Mouse (Mus musculus) heart, adult 8-10 months (tissue): Measurements from ENCODE around the gene Rai14. TPM values are rescaled to one million over a fixed set of nuclear protein-coding genes. Genes with fewer than 3 reads are reported as not detected.

Source experiments
- DNase-seq: peaks from one replicate; pipeline ENCODE4 v3.0.0; 2022; ENCODE audit warnings: low spot score
- total RNA-seq, 4 experiments: library from RNA; stranded (reverse); gene quantifications; 2 replicates each; pipeline ENCODE4 v1.2.4; 2022

The Rai14 gene
- total RNA-seq, 4 experiments from 2014 or later: 3.3 to 4.1 (median 3.6) TPM

GRCm38 (mm10) chr15:10618276-10618675 is 96.1 kb downstream of the Rai14 start:
- DNase-seq: no peak

- DNase-seq: no peak
Observed at GRCm38 (mm10) chr15:10616001-10616400, 98.4 kb downstream of the Rai14 start.

- DNase-seq: no peak
Observed at GRCm38 (mm10) chr15:10611040-10611439, 103.4 kb downstream of the Rai14 start.

GRCm38 (mm10) chr15:10609107-10609506 is 105.3 kb downstream of the Rai14 start:
- no peak for DNase-seq

- DNase-seq: no peak
Observed at GRCm38 (mm10) chr15:10608508-10609098, 105.8 kb downstream of the Rai14 start.

- peak; percentile 27 for DNase-seq
Observed at GRCm38 (mm10) chr15:10599413-10599812, 115.0 kb downstream of the Rai14 start.

GRCm38 (mm10) chr15:10598259-10599225 is 115.9 kb downstream of the Rai14 start:
- peak; percentile 26 for DNase-seq

- DNase-seq: no peak
Observed at GRCm38 (mm10) chr15:10596871-10597270, 117.6 kb downstream of the Rai14 start.

DNA sequence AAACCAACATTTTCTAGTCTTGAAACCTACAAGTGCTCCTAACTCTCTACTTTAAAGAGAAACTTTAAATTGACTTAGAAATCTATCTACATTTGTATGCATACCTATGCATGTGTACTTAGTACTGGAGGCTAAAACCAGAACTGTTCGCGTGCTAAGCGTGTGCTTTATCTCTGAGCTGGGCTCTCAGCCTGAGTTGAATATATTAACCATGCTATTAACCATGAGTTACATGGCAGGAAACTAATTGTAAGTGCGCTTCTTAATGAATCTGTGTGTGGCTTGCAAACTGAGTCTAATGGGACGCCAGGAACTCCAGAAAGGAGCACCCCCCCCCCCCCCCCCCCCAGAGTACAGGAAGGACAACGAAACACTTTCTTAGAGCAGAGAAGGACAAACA is 119.0 kb downstream of the Rai14 start:
- DNase-seq: no peak

- no peak for DNase-seq
Observed at GRCm38 (mm10) chr15:10594910-10595309, 119.5 kb downstream of the Rai14 start.

DNA sequence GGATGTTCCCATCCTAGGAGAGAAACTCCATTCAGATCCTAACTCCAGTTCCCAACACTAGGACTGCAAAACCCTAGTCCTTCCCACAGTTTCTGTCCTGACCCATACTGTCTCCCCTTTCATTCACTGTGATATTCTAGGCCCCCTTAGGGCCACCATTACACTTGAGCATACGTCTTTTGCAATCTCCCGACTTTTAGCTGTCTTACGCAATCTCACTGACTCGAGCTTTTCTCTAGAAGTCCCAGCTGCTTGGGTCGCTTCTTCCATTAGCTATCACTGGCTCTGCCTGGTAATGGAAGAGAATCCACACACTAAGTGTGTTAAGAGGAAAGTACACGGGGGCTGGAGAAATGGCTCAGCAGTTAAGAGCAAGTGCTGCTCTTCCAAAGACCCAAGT is 121.3 kb downstream of the Rai14 start:
- DNase-seq: no peak

DNA sequence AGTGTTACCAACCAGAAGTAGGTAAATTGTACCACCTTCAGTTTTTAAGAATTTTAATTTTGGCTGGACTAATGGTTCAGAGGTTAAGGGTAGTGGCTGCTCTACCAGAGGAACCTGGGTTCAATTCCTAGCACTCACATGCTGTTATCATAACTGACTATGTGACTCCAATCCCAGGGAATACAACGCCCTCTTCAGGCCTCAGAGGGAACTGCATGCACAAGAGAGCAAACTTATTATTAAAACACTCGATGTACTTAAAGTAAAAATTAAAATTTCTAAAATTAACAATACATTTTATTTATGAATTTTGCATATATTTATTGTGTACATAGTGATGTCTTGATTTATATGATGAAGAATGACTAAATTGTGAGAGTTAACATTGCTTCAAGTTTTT is 127.9 kb downstream of the Rai14 start:
- DNase-seq: no peak

DNA sequence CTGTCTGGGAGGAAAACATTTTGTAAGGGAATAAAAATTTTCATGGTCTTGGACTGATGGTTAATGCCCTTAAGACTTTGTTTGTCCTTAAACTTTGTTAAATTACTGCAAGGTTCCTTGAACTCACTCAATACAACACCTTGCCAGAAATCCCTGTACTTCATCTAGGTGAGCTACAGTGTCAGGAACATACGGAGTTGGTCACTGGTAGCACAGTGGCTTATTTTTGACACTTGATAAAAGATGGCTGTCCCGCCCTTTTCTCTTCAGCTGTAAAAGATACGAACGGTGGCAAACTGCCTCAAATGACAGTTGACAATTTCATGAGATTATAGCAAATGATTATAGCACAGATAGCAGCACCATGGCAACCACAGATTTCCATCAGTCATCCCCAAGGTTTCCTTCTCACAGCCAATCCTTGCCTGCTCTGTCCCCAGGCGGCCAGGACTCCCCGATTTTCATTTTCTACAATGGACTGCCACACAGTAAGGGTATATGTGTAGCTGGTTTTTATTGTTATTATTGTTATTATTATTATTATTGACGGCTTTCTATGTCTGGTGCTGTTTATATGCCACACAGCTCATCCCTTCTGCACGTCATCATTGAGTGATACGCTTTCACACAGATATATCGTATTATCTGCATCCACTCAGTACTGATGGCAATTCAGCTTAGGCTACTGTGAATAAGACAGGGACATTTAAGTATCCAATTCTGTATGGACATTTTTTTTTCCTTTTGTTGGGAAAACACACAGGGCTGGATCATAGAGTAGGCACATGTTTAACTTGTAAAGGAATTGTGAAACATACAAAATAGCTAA is 129.9 kb downstream of the Rai14 start:
- DNase-seq: no peak

DNA sequence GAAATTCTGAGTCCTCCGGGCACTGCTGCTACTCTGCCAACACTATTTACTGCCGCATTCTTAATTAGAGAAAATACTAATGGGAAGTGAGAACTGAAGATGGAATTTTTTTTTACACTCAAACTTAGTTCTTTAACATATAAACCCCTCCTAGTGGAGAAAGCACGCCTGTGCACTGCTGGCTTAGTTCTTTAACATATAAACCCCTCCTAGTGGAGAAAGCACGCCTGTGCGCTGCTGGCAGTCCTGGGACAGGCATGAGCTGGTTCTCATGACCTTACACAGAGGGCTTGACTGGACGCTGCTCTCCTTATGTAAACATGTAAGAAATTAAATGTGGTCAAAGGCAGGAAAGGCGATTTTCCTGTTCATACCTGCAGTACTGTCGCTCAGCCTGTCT is 131.0 kb downstream of the Rai14 start:
- peak; percentile 31 for DNase-seq

GRCm38 (mm10) chr15:10579159-10579558 is 135.3 kb downstream of the Rai14 start:
- no peak for DNase-seq

- no peak for DNase-seq
Observed at GRCm38 (mm10) chr15:10566486-10566885, 147.9 kb downstream of the Rai14 start.

DNA sequence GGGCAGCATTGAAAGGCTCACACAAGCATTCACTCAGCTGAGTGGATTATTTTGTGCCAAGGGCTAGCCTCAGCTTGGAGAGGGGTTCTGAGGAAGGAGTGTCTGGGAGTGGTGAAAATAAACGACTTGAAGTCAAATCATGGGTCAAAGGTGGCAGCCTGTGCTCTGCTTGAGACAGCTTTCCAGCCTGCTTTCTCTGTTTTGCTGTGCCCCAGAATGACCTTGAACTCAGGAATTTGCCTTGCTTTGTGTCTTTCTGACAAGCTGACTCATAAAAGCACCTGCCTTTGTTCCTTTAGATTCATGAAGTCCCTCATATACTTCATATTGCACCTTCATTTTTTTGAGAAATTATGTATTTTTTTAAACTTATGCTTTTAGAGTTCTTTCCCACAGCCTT is 150.2 kb downstream of the Rai14 start:
- no peak for DNase-seq

DNA sequence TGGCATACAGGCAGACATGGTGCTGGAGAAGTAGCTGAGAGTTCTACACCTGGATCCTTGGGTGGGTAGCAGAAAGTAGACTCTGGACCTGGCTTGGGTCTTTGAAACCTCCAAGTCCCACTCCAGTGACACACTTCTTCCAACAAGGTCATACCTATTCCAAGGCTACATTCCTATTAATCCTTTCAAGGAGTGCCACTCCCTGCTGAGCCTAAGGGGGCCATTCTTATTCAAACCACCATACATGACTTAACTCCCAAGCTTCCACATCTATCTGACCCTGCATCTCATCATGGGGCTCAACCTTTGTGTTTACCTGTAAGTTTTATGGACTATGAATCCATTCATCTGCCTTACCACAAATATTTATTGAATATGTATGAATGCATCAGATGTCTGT is 152.1 kb downstream of the Rai14 start:
- no peak for DNase-seq

- DNase-seq: no peak
Observed at GRCm38 (mm10) chr15:10560005-10560404, 154.4 kb downstream of the Rai14 start.

GRCm38 (mm10) chr15:10558465-10558864 is 156.0 kb downstream of the Rai14 start, which contains the start of gene Ttc23l:
Gene Ttc23l (minus strand): TSS chr15:10558668.
- DNase-seq: no peak

DNA sequence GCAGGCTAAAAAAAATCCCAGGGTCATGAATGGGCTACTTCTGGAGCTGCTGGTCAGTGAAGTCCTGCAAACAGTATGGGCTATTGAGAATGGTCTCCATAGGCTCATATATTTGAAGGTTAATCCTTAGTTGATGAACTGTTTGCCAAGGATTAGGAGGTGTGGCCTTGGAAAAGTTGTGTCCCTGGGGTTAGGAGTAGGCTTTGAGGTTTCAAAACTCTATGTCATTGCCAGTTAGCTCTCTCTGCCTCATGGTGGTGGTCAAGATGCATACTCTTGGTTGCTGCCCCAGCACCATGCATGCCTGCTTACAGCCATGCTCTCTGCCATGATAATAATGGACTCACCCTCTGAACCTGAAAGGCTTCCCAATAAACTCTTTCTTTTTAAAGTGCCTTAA is 160.1 kb downstream of the Rai14 start:
- no peak for DNase-seq
